Mouse (Mus musculus): ENCODE data around the gene Ccdc120. TPM values are rescaled to one million over a fixed set of nuclear protein-coding genes. Genes with fewer than 3 reads are reported as not detected.
"Not testable (repeated sequence)": the region's sequence is repeated elsewhere in the genome, so short reads cannot be mapped to it uniquely, and the experiment has no call there.

Gene Ccdc120
- polyA plus RNA-seq, 1 experiment from 2014 or later: 14.1 TPM

DNA sequence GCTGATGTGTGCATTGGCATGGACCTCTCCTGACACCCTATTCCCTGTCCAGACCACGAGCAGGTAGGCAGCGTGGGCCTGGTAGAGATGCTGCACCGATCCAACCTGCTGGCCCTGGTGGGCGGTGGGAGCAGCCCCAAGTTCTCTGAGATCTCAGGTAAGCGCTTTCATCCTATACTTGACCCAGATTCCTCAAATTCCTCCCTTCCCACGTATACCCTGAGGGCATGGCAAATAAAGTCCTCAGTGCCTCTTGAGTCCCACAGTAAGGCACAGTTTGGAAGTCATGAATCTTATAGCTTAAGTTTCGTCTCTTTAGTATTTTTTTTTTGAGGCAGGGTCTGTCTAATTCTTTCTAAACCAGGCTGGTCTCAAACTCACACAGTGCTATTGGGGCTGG lies 26.6 kb downstream of the Ccdc120 start:
- Histone ChIP-seq H3K9ac (ENCODE audit: low read length) (no peak overlapping the region), H3K27me3 (replicated peaks; ENCODE audit: control insufficient read depth, insufficient read depth, low read length) (no peaks in the 10 kb centered on the region), H3K9me3 (ENCODE audit: control insufficient read depth, low read length) (no peaks in the 10 kb centered on the region), H3K36me3 (ENCODE audit: control insufficient read depth, insufficient read depth, low read length) (peaks cover 12% of the 10 kb centered on the region; the same call in 1 of the 2 replicates), H3K4me1 (replicated peaks; ENCODE audit: control insufficient read depth, insufficient read depth, low read length) (no peaks in the 10 kb centered on the region), H3K27ac (ENCODE audit: low read depth) (no peak overlapping the region), H3K4me2 (ENCODE audit: low read length) (no peak overlapping the region), H3K4me3 (ENCODE audit: low read depth, low read length) (no peak overlapping the region)
- 82% methylated on average over 4 of the region's 7 CpGs for WGBS
- DNase-seq (ENCODE audit: low spot score) (no peak), ATAC-seq (replicated peaks; ENCODE audit: low FRiP score, low TSS enrichment, low read depth) (no peak)

DNA sequence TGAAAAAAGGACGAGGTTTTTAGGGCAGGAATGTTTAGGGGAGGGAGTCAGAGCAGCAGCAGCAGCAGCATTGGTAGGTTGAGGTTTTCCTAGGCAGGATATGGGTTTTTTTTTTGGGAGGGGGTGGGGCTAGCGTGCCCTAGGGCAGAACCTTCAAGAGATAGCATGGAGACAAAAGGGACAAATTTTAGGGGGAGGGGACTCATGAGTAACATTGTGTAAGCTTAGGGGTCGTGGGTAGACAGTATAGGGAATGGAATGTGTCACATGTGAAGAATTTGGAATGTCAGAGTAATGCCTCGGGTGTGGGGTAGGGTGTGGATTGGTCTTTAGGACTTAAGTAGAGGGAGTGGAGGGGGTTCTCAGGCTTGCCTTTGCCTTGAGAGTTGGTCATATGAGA lies 28.0 kb downstream of the Ccdc120 start:
- H3K27ac ChIP-seq (ENCODE audit: low read depth): no peak overlapping the region
- peak overlapping the region; percentile 65 for H3K4me2 ChIP-seq (ENCODE audit: low read length)
- 17% methylated on average over 4 of the region's 4 CpGs for WGBS
- no peak for ATAC-seq (replicated peaks; ENCODE audit: low FRiP score, low TSS enrichment, low read depth)
- H3K27me3 ChIP-seq (replicated peaks; ENCODE audit: control insufficient read depth, insufficient read depth, low read length): no peaks in the 10 kb centered on the region
- no peaks in the 10 kb centered on the region for H3K9me3 ChIP-seq (ENCODE audit: control insufficient read depth, low read length)
- DNase-seq (ENCODE audit: low spot score): no peak
- peak overlapping the region; percentile 49 for H3K9ac ChIP-seq (ENCODE audit: low read length)
- peak overlapping the region; percentile 58 for H3K4me3 ChIP-seq (ENCODE audit: low read depth, low read length)
- peaks cover 12% of the 10 kb centered on the region; the same call in 1 of the 2 replicates for H3K36me3 ChIP-seq (ENCODE audit: control insufficient read depth, insufficient read depth, low read length)
- H3K4me1 ChIP-seq (replicated peaks; ENCODE audit: control insufficient read depth, insufficient read depth, low read length): no peaks in the 10 kb centered on the region

DNA sequence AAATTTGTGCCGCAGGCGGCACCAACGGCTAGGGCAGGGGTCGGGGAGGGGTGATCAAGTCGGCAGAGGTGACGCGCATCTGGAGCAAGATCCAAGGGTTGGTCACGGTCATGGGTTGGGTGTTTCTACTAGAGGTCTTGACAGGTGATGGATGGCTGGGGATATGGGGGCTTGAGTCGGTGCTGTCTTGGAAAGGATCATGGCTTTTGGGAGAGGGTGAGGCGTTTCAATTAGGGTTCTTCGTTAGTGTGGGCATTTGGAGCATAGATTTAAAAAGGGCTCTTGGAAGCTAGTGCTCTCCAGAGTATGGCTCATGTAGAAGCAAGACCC lies 28.5 kb downstream of the Ccdc120 start:
- Histone ChIP-seq H3K4me1 (replicated peaks; ENCODE audit: control insufficient read depth, insufficient read depth, low read length) (no peaks in the 10 kb centered on the region), H3K4me2 (ENCODE audit: low read length) (peak overlapping the region; percentile 65), H3K36me3 (ENCODE audit: control insufficient read depth, insufficient read depth, low read length) (peaks cover 11% of the 10 kb centered on the region; the same call in 1 of the 2 replicates), H3K9ac (ENCODE audit: low read length) (peak overlapping the region; percentile 49), H3K27ac (ENCODE audit: low read depth) (peak overlapping the region; percentile 85), H3K27me3 (replicated peaks; ENCODE audit: control insufficient read depth, insufficient read depth, low read length) (no peaks in the 10 kb centered on the region), H3K9me3 (ENCODE audit: control insufficient read depth, low read length) (no peaks in the 10 kb centered on the region), H3K4me3 (ENCODE audit: low read depth, low read length) (peak overlapping the region; percentile 58)
- DNase-seq (ENCODE audit: low spot score) (no peak), ATAC-seq (replicated peaks; ENCODE audit: low FRiP score, low TSS enrichment, low read depth) (no peak)
- WGBS: 13% methylated on average over 11 of the region's 11 CpGs

DNA sequence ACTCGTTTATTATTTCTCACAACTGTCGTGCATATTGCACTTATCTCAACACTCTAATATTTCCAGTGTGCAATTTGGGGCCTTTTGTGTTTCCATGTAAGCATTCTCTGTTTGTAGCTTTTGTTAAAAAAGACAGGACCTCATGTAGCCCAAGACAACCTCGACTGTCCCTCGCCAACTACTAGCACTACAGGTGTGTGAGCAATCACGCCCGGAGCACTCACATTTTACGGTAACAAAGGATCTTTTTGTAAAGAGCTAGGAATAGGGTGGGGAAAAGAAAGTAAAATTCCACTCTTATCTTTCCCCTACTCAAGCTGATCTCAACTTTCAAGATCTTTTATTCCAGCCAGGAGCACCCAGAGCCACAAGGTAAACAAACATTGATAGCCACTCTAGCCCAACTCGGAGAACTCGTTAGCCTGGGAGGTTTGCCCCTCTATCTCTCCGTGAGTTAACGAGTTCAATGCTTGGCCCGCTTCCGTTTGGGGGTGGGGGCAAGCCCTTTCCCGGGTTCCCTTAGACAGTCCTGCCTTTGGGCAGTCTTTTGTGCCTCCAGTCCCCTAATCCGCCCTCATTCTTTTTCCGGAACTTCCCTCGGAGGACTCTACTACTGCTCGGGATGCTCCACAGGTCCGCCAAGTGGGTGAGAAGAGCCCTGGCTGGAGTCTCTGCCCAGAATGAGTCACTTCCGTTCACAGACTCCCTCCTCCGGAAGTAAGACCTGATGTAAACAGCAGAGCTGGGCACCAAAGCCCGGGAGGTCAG lies 29.0 kb downstream of the Ccdc120 start, which contains the start of gene Gm45208:
Gene Gm45208, plus strand, starts transcription at position 732 of the 768 bp plus-strand sequence.
- H3K36me3 ChIP-seq (ENCODE audit: control insufficient read depth, insufficient read depth, low read length): peaks cover 6% of the 10 kb centered on the region; the same call in 1 of the 2 replicates
- H3K4me1 ChIP-seq (replicated peaks; ENCODE audit: control insufficient read depth, insufficient read depth, low read length): no peaks in the 10 kb centered on the region
- ATAC-seq (replicated peaks; ENCODE audit: low FRiP score, low TSS enrichment, low read depth): peak; percentile 91
- H3K27me3 ChIP-seq (replicated peaks; ENCODE audit: control insufficient read depth, insufficient read depth, low read length): no peaks in the 10 kb centered on the region
- H3K9ac ChIP-seq (ENCODE audit: low read length): peak within 1 kb of the TSS; percentile 49
- peak within 1 kb of the TSS; percentile 85 for H3K27ac ChIP-seq (ENCODE audit: low read depth)
- H3K4me3 ChIP-seq (ENCODE audit: low read depth, low read length): peak within 1 kb of the TSS; percentile 58
- H3K9me3 ChIP-seq (ENCODE audit: control insufficient read depth, low read length): no peaks in the 10 kb centered on the region
- DNase-seq (ENCODE audit: low spot score): peak; percentile 91
- H3K4me2 ChIP-seq (ENCODE audit: low read length): peak within 1 kb of the TSS; percentile 65
- WGBS: 14% methylated on average over 22 of the region's 22 CpGs

DNA sequence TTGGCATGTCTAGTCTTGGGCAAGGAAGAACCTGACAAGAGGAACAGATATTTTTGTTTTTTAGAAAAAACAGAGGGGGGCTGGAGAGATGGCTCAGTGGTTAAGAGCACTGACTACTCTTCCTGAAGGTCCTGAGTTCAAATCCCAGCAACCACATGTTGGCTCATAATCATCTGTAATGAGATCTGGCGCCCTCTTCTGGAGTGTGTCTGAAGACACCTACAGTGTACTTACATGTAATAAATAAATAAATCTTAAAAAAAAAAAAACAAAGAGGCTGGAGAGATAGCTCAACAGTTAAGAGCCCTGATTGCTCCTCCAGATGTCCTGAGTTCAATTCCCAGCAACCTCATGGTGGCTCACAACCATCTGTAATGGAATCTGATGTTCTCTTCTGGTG lies 34.6 kb downstream of the Ccdc120 start:
- H3K4me3 ChIP-seq (ENCODE audit: low read depth, low read length); H3K4me1 ChIP-seq (replicated peaks; ENCODE audit: control insufficient read depth, insufficient read depth, low read length); H3K36me3 ChIP-seq (ENCODE audit: control insufficient read depth, insufficient read depth, low read length); H3K9me3 ChIP-seq (ENCODE audit: control insufficient read depth, low read length); ATAC-seq (replicated peaks; ENCODE audit: low FRiP score, low TSS enrichment, low read depth); H3K4me2 ChIP-seq (ENCODE audit: low read length); H3K9ac ChIP-seq (ENCODE audit: low read length); H3K27me3 ChIP-seq (replicated peaks; ENCODE audit: control insufficient read depth, insufficient read depth, low read length); H3K27ac ChIP-seq (ENCODE audit: low read depth); DNase-seq (ENCODE audit: low spot score): not testable (repeated sequence)
- 29% methylated on average over 1 of the region's 1 CpGs for WGBS

DNA sequence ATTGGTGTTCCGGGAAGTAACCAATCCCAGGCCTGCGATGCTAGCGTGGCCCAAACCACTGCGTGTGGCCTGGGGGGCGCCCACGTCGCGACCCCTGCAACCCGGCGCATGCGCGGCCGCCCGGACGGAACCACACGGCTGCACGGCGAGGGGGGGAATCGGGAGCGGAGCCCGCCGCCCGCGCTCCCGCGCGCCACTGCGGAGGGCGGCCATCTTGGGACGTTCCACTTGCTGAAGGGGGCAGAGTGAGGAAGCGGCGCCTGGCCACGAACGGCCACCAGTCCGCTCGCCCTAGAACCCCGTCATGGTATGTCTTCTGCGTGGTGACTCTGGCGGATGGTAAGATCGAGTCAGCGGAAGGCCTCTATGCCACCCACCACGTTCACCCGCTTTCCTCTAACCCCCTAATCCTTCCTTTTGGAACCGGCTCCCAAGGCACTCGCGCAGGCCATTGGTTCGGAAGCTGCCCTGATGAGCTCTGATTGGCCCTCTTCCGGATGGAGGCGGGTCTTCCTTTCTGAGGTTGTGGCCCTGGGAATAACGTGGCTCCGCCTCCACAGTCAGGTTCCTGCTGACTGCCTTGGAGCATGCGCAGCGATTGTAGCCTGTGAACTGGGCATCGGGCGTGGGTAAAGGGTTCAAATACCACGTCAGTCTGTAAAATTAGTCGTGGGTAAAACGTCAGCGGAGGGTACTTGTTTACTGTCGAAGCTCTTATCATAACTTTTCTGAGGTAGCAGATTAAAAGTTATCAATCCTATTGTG lies 36.4 kb downstream of the Ccdc120 start, which contains the start of gene Wdr45:
Gene Wdr45, plus strand, starts transcription at position 199 of the 765 bp plus-strand sequence.
- Histone ChIP-seq H3K4me3 (ENCODE audit: low read depth, low read length) (peak within 1 kb of the TSS; percentile 36), H3K9ac (ENCODE audit: low read length) (0 out of 2 replicates have a peak within 1 kb of the TSS, but pooled peaks have one; percentile 25), H3K4me2 (ENCODE audit: low read length) (peak within 1 kb of the TSS; percentile 47)
- DNase-seq (ENCODE audit: low spot score) (peak; percentile 80), ATAC-seq (replicated peaks; ENCODE audit: low FRiP score, low TSS enrichment, low read depth) (peak; percentile 97)
- not testable (repeated sequence) for H3K27ac ChIP-seq (ENCODE audit: low read depth); H3K36me3 ChIP-seq (ENCODE audit: control insufficient read depth, insufficient read depth, low read length); H3K27me3 ChIP-seq (replicated peaks; ENCODE audit: control insufficient read depth, insufficient read depth, low read length); H3K9me3 ChIP-seq (ENCODE audit: control insufficient read depth, low read length); H3K4me1 ChIP-seq (replicated peaks; ENCODE audit: control insufficient read depth, insufficient read depth, low read length)
- 15% methylated on average over 39 of the region's 60 CpGs for WGBS

DNA sequence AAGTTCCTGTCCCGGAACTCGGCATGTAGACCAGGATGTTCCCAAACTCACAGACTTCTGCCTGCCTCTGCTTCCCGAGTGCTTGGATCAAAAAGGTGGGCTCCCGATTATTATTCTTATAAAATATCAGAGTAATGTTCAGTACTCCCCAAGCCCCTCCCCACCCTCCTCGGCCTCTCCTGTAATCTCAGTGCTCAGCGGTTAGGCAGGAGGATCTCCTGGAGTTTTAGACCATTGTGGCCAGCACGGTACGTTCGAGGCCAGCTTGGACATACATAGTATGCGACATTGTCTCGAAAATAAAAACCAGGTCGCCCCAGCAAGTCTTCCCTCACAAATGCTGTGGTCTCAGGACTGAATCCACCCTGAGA lies 37.0 kb downstream of the Ccdc120 start:
- ATAC-seq (replicated peaks; ENCODE audit: low FRiP score, low TSS enrichment, low read depth): peak; percentile 54; the same call in 1 of the 2 replicates

DNA sequence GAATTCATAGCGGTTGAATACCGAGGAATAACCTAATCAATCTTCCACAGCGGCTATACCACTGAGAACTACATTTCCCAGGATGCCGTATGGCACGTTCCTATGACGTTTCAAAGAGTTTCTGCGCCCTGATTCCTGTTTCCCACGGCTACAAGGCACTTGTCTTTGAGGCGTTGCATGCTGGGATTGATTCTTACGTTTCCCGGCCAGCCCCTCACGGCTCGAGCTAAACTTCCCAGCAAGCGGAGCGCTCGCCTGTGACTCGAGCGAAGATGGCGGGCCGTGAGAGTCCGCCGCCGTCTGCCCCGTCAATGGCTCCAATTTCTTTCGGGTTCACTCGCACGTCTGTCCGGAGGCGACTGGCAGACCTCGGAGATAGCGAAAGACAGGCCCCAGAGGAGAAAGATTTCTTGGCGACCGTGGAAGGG lies 53.7 kb downstream of the Ccdc120 start, which contains the start of gene Gpkow:
Gene Gpkow, plus strand, starts transcription at position 178 of the 428 bp plus-strand sequence.
- DNase-seq (ENCODE audit: low spot score) (peak; percentile 75), ATAC-seq (replicated peaks; ENCODE audit: low FRiP score, low TSS enrichment, low read depth) (peak; percentile 91)
- H3K9me3 ChIP-seq (ENCODE audit: control insufficient read depth, low read length): no peaks in the 10 kb centered on the region
- WGBS: 6% methylated on average over 33 of the region's 33 CpGs
- peak within 1 kb of the TSS; percentile 58 for H3K4me2 ChIP-seq (ENCODE audit: low read length)
- H3K9ac ChIP-seq (ENCODE audit: low read length): peak within 1 kb of the TSS; percentile 55
- H3K4me1 ChIP-seq (replicated peaks; ENCODE audit: control insufficient read depth, insufficient read depth, low read length): no peaks in the 10 kb centered on the region
- no peaks in the 10 kb centered on the region for H3K27me3 ChIP-seq (replicated peaks; ENCODE audit: control insufficient read depth, insufficient read depth, low read length)
- H3K27ac ChIP-seq (ENCODE audit: low read depth): no peak within 1 kb of the TSS
- H3K4me3 ChIP-seq (ENCODE audit: low read depth, low read length): peak within 1 kb of the TSS; percentile 62
- peaks cover 5% of the 10 kb centered on the region; the same call in 1 of the 2 replicates for H3K36me3 ChIP-seq (ENCODE audit: control insufficient read depth, insufficient read depth, low read length)

More for the DNA sequence above, 37.0 kb downstream of the Ccdc120 start:
- not testable (repeated sequence) for H3K4me1 ChIP-seq (replicated peaks; ENCODE audit: control insufficient read depth, insufficient read depth, low read length); H3K27ac ChIP-seq (ENCODE audit: low read depth); H3K27me3 ChIP-seq (replicated peaks; ENCODE audit: control insufficient read depth, insufficient read depth, low read length); DNase-seq (ENCODE audit: low spot score); H3K36me3 ChIP-seq (ENCODE audit: control insufficient read depth, insufficient read depth, low read length); H3K9me3 ChIP-seq (ENCODE audit: control insufficient read depth, low read length)
- H3K4me3 ChIP-seq (ENCODE audit: low read depth, low read length): peak overlapping the region; percentile 36
- H3K4me2 ChIP-seq (ENCODE audit: low read length): peak overlapping the region; percentile 47
- 0 out of 2 replicates have a peak overlapping the region, but pooled peaks have one; percentile 25 for H3K9ac ChIP-seq (ENCODE audit: low read length)
- 21% methylated on average over 6 of the region's 12 CpGs for WGBS

Measured in intestine, embryonic 14.5 days (tissue).